Mouse (Mus musculus) gastrocnemius, adult 18-20 months (tissue): ENCODE measurements around the gene Chrne. TPM values are rescaled to one million over a fixed set of nuclear protein-coding genes. Genes with fewer than 3 reads are reported as not detected.

Experiments used
- DNase-seq: peaks from one replicate; pipeline ENCODE4 v3.0.0; 2021; ENCODE audit warnings: low spot score
- total RNA-seq, 2 experiments: library from RNA; stranded (reverse); gene quantifications; 2 replicates each; pipeline ENCODE4 v1.2.3; 2021

Chrne gene
- total RNA-seq, 2 experiments from 2014 or later, result 14.7 to 20.6 TPM

- no peak for DNase-seq
Observed at GRCm38 (mm10) chr11:70652029-70652883, 33.2 kb upstream of the Chrne start.

- DNase-seq, result no peak
Observed at GRCm38 (mm10) chr11:70651391-70651790, 32.4 kb upstream of the Chrne start.

- DNase-seq, result no peak
Observed at GRCm38 (mm10) chr11:70650322-70651175, 31.5 kb upstream of the Chrne start.

- no peak for DNase-seq
Observed at GRCm38 (mm10) chr11:70649185-70649734, 30.2 kb upstream of the Chrne start.

- no peak for DNase-seq
Observed at GRCm38 (mm10) chr11:70648512-70648911, 29.5 kb upstream of the Chrne start.

GRCm38 (mm10) chr11:70647716-70648420 lies 28.9 kb upstream of the Chrne start:
- DNase-seq, result no peak

GRCm38 (mm10) chr11:70646691-70647650 lies 28.0 kb upstream of the Chrne start, which contains the start of the genes Rnf167 and Slc25a11:
Gene Rnf167, plus strand, starts transcription at chr11:70647235.
Gene Slc25a11, minus strand, starts transcription at chr11:70647479.
- DNase-seq, result peak; percentile 97

GRCm38 (mm10) chr11:70646259-70646555 lies 27.2 kb upstream of the Chrne start:
- no peak for DNase-seq

GRCm38 (mm10) chr11:70645461-70646258 lies 26.6 kb upstream of the Chrne start:
- no peak for DNase-seq

GRCm38 (mm10) chr11:70644564-70645103 lies 25.6 kb upstream of the Chrne start:
- no peak for DNase-seq

- no peak for DNase-seq
Observed at GRCm38 (mm10) chr11:70643051-70643450, 24.0 kb upstream of the Chrne start.

- no peak for DNase-seq
Observed at GRCm38 (mm10) chr11:70641241-70641640, 22.2 kb upstream of the Chrne start.

- DNase-seq, result no peak
Observed at GRCm38 (mm10) chr11:70639976-70640375, 21.0 kb upstream of the Chrne start.

- DNase-seq, result no peak
Observed at GRCm38 (mm10) chr11:70638714-70639278, 19.8 kb upstream of the Chrne start, which contains the start of gene Gp1ba. Gene Gp1ba, plus strand, starts transcription at chr11:70639122.

- no peak for DNase-seq
Observed at GRCm38 (mm10) chr11:70638293-70638692, 19.3 kb upstream of the Chrne start.

- DNase-seq, result no peak
Observed at GRCm38 (mm10) chr11:70637764-70638163, 18.7 kb upstream of the Chrne start.

GRCm38 (mm10) chr11:70635601-70636000 lies 16.6 kb upstream of the Chrne start:
- no peak for DNase-seq

- no peak for DNase-seq
Observed at GRCm38 (mm10) chr11:70630129-70630528, 11.1 kb upstream of the Chrne start.

- no peak for DNase-seq
Observed at GRCm38 (mm10) chr11:70629557-70629956, 10.5 kb upstream of the Chrne start.
